Mouse (Mus musculus): Measurements from ENCODE around the gene Sync.

DNA sequence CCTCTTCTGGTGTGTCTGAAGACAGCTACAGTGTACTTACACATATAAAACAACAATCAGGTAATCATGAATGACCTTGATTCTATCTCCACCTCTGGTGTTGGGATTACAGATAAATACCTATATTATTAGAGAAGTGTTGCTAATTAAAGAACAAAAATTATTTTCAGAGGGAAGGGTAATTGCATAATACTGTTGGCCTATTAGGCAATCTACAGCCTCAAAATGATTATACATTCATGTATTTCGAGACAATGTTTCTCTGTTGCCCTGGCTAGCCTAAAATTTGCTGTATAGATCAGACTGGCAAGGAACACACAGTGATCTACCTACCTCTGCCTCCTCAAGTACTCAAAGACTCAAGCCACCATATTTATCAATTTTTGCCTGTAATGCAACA is 36.1 kb downstream of the Sync start:
- no peak for TF ChIP-seq POLR2A (IDR thresholded peaks at IDR 0.05; ENCODE audit: control insufficient read depth, low read depth, low read length)
- TF ChIP-seq CTCF (IDR thresholded peaks at IDR 0.05; ENCODE audit: control insufficient read depth, insufficient read depth, insufficient replicate concordance, low read depth, low read length): no peak
